Mouse (Mus musculus) heart, adult 2 months (tissue): ENCODE data around the gene Jtb. TPM values are rescaled to one million over a fixed set of nuclear protein-coding genes. Genes with fewer than 3 reads are reported as not detected.

Experiments used
- DNase-seq, 2 experiments: peaks; one replicate each; pipeline ENCODE4 v3.0.0; 2021
- H3K27ac ChIP-seq: fragments of 200-600 bp; 2 replicates; pipeline ENCODE4 v1.8.1; 2022
- H3K27me3 ChIP-seq: fragments of 200-500 bp; 2 replicates; pipeline ENCODE4 v1.6.1; 2012; ENCODE audit warnings: mild to moderate bottlenecking, low read length, inconsistent platforms, mixed read lengths; ENCODE audit not compliant: control insufficient read depth, insufficient read depth
- H3K36me3 ChIP-seq: fragments of 200-500 bp; 2 replicates; pipeline ENCODE4 v1.6.1; 2012; ENCODE audit warnings: low read length, inconsistent platforms; ENCODE audit not compliant: control insufficient read depth, insufficient read depth
- H3K4me1 ChIP-seq: fragments of 200-500 bp; 2 replicates; pipeline ENCODE4 v1.6.1; 2011; ENCODE audit warnings: low read length; ENCODE audit not compliant: control insufficient read depth, insufficient read depth
- H3K4me3 ChIP-seq: fragments of 200-600 bp; 2 replicates; pipeline ENCODE4 v1.8.1; 2022
- H3K79me2 ChIP-seq: fragments of 200-500 bp; replicated peaks from 2 replicates; pipeline ENCODE4 v1.6.1; 2012; ENCODE audit warnings: mild to moderate bottlenecking, inconsistent platforms, low read length, moderate library complexity, mixed read lengths; ENCODE audit not compliant: control insufficient read depth, insufficient read depth
- H3K9ac ChIP-seq: fragments of 200-500 bp; 2 replicates; pipeline ENCODE4 v1.6.1; 2012; ENCODE audit warnings: low read depth, mild to moderate bottlenecking, control low read depth, inconsistent platforms, low read length, mixed read lengths
- CTCF ChIP-seq: fragments of 200-600 bp; IDR thresholded peaks from 2 replicates; pipeline ENCODE4 v1.8.1; 2022; ENCODE audit warnings: antibody characterized with exemption, mild to moderate bottlenecking, moderate library complexity
- EP300 ChIP-seq: fragments of 200-500 bp; IDR thresholded peaks from 2 replicates; pipeline ENCODE4 v1.6.1; 2011; ENCODE audit warnings: low read depth, low read length, control low read depth; ENCODE audit not compliant: insufficient read depth
- POLR2A ChIP-seq: fragments of 200-500 bp; IDR thresholded peaks from 2 replicates; pipeline ENCODE4 v1.6.1; 2011; ENCODE audit warnings: mild to moderate bottlenecking, low read depth, low read length, control low read depth; ENCODE audit not compliant: insufficient read depth
- WGBS: fragments of 180-500 bp; shearing (Covaris S2); methylation state at CpG from one replicate; pipeline ENCODE4 v1.1.7; 2018; 5-methylcytosine and 5-hydroxymethylcytosine counted together
- intact Hi-C: fragments of 180-260 bp; cut with DNase I; formaldehyde crosslinking; loops from one replicate; pipeline ENCODE4 v1.15.1; 2025
- polyA plus RNA-seq: library from polyadenylated mRNA; depleted of rRNA; stranded (reverse); fragments of >200 nt; gene quantifications from 2 replicates; pipeline ENCODE4 v1.2.3, GENCODE M21; 2012
- total RNA-seq, 2 experiments: library from RNA; stranded (reverse); gene quantifications; 2 replicates each; pipeline ENCODE4 v1.2.3; 2021

Gene Jtb
- total and polyA plus RNA-seq, 3 experiments, result 36.0 to 56.6 (median 49.3) TPM

GRCm38 (mm10) chr3:90220088-90220487, 11.3 kb upstream of the Jtb start:
- intact Hi-C loops, result loop anchor here (1.0 to 5.0 kb wide), 4 partner anchors 35 to 247 kb away; partner anchors contain the start of genes Crtc2, Dennd4b and Npr1
- peaks cover 3% of the 10 kb centered on the region for H3K4me1 ChIP-seq
- peak; percentile 45 to 50 for DNase-seq
- peak overlapping the region; percentile 79; the same call in 1 of the 2 replicates for H3K9ac ChIP-seq
- peak overlapping the region; percentile 69 for H3K4me3 ChIP-seq
- 11% methylated on average over 6 of the region's 6 CpGs for WGBS
- no peak for TF ChIP-seq EP300
- peak; percentile 83 for TF ChIP-seq CTCF
- peak overlapping the region; percentile 95 for H3K27ac ChIP-seq
- H3K27me3 ChIP-seq, result no peaks in the 10 kb centered on the region
- H3K36me3 ChIP-seq, result no peaks in the 10 kb centered on the region
- no peaks in the 10 kb centered on the region for H3K79me2 ChIP-seq

GRCm38 (mm10) chr3:90220531-90220951, 10.9 kb upstream of the Jtb start:
- Histone ChIP-seq H3K79me2 (no peaks in the 10 kb centered on the region), H3K9ac (peak overlapping the region; percentile 79), H3K27ac (peak overlapping the region; percentile 95), H3K4me3 (peak overlapping the region; percentile 69), H3K4me1 (peaks cover 3% of the 10 kb centered on the region), H3K27me3 (no peaks in the 10 kb centered on the region), H3K36me3 (no peaks in the 10 kb centered on the region)
- peak; percentile 88 to 89 for DNase-seq
- WGBS, result under 1% methylated on average over 20 of the region's 20 CpGs
- TF ChIP-seq POLR2A (peak; percentile 71; the same call in 1 of the 2 replicates), CTCF (no peak), EP300 (no peak)
- intact Hi-C loops, result loop anchor here (1.0 to 5.0 kb wide), 4 partner anchors 34 to 247 kb away; partner anchors contain the start of genes Crtc2, Dennd4b and Npr1

- H3K4me1 ChIP-seq, result peaks cover 3% of the 10 kb centered on the region
- 14% methylated on average over 5 of the region's 5 CpGs for WGBS
- H3K79me2 ChIP-seq, result no peaks in the 10 kb centered on the region
- intact Hi-C loops, result loop anchor here (2.0 to 5.0 kb wide), 3 partner anchors 34 to 246 kb away; partner anchors contain the start of genes Crtc2, Dennd4b and Npr1
- H3K27me3 ChIP-seq, result no peaks in the 10 kb centered on the region
- peak overlapping the region; percentile 69 for H3K4me3 ChIP-seq
- TF ChIP-seq POLR2A, result no peak
- no peak for TF ChIP-seq CTCF
- no peak for TF ChIP-seq EP300
- H3K27ac ChIP-seq, result peak overlapping the region; percentile 95
- H3K36me3 ChIP-seq, result no peaks in the 10 kb centered on the region
- H3K9ac ChIP-seq, result peak overlapping the region; percentile 14; the same call in 1 of the 2 replicates
- no peak for DNase-seq
Observed at GRCm38 (mm10) chr3:90221123-90221522, 10.3 kb upstream of the Jtb start.

GRCm38 (mm10) chr3:90222455-90222854, 8.9 kb upstream of the Jtb start:
- Histone ChIP-seq H3K4me3 (no peak overlapping the region), H3K27me3 (no peaks in the 10 kb centered on the region), H3K9ac (no peak overlapping the region), H3K36me3 (no peaks in the 10 kb centered on the region), H3K79me2 (no peaks in the 10 kb centered on the region), H3K27ac (no peak overlapping the region), H3K4me1 (peaks cover 3% of the 10 kb centered on the region)
- no peak for TF ChIP-seq EP300
- TF ChIP-seq CTCF, result no peak
- no peak for TF ChIP-seq POLR2A
- WGBS, result 69% methylated on average over 4 of the region's 4 CpGs
- intact Hi-C loops, result loop anchor here (5.0 kb wide), 1 partner anchor 245 kb away; the partner anchor contains the start of gene Npr1
- no peak for DNase-seq

GRCm38 (mm10) chr3:90222941-90223340, 8.5 kb upstream of the Jtb start:
- DNase-seq, result no peak
- no peaks in the 10 kb centered on the region for H3K27me3 ChIP-seq
- no peaks in the 10 kb centered on the region for H3K36me3 ChIP-seq
- TF ChIP-seq POLR2A (no peak), EP300 (no peak), CTCF (no peak)
- peaks cover 3% of the 10 kb centered on the region for H3K4me1 ChIP-seq
- H3K9ac ChIP-seq, result no peak overlapping the region
- 45% methylated on average over 3 of the region's 3 CpGs for WGBS
- intact Hi-C loops, result loop anchor here (5.0 kb wide), 1 partner anchor 244 kb away; the partner anchor contains the start of gene Npr1
- no peak overlapping the region for H3K27ac ChIP-seq
- H3K4me3 ChIP-seq, result no peak overlapping the region
- no peaks in the 10 kb centered on the region for H3K79me2 ChIP-seq

- intact Hi-C loops, result loop anchor here (5.0 kb wide), 1 partner anchor 243 kb away; the partner anchor contains the start of gene Npr1
- Histone ChIP-seq H3K79me2 (no peaks in the 10 kb centered on the region), H3K9ac (no peak overlapping the region), H3K4me3 (no peak overlapping the region), H3K4me1 (peaks cover 3% of the 10 kb centered on the region), H3K36me3 (no peaks in the 10 kb centered on the region), H3K27me3 (no peaks in the 10 kb centered on the region), H3K27ac (no peak overlapping the region)
- DNase-seq, result no peak
- 80% methylated on average over 10 of the region's 10 CpGs for WGBS
- TF ChIP-seq EP300 (no peak), CTCF (no peak), POLR2A (no peak)
Observed at GRCm38 (mm10) chr3:90224331-90224730, 7.1 kb upstream of the Jtb start.
